Mouse (Mus musculus) liver, adult 2 months (tissue): ENCODE measurements around the gene Slc25a51.

Experiments used
- CTCF ChIP-seq: fragments of 200-500 bp; IDR thresholded peaks from 2 replicates; pipeline ENCODE4 v1.5.1; 2011; ENCODE audit warnings: low read depth, low read length, control low read depth
- POLR2A ChIP-seq: fragments of 200-500 bp; IDR thresholded peaks from 2 replicates; pipeline ENCODE4 v1.6.1; 2011; ENCODE audit warnings: low read length, control low read depth; ENCODE audit not compliant: insufficient read depth; ENCODE audit errors: extremely low read depth

- TF ChIP-seq CTCF: no peak
- TF ChIP-seq POLR2A: no peak
Observed at GRCm38 (mm10) chr4:45443652-45444051, 35.1 kb upstream of the Slc25a51 start.
